10 mouse cellular contexts compared by ENCODE assay signal in the genomic region with DNA sequence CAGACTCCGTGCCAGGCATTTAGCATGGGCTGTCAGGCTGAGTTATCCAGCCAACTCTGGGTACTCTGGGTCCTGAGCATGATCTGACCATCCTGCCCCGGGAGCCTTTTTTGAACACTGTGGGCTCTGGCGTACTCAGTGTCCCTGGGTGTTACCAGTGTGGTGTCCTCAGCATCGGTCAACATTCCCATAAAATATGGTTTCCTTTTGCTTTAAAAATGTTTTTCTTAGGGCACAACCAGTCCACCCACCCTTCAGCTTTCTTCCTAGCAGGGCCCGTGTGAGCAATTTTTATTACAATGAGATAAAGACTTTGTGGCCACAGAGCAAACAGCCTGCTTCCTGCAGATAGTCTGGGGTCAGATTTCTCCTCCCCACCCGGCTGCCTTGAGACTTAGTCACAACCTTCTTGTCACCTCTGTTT. TPM values are rescaled to one million over a fixed set of nuclear protein-coding genes. Genes with fewer than 3 reads are reported as not detected.
DNase-seq lines count a peak whose midpoint lies in the region; ATAC-seq and TF ChIP-seq lines count a peak whose summit lies in the region.
"Had no signal": no experiment of that assay in that cellular context is flagged by ENCODE, and none has a peak within 500 bp of the region (broad histone marks: within the 10 kb centered on the region; RNA-seq: fewer than 3 reads in every experiment).

No protein-coding gene starts in this region.

- H3K4me2 ChIP-seq in kidney, embryonic 14.5 days (replicated peaks; ENCODE audit: low read depth, low read length) = no peak overlapping the region
- no peak overlapping the region for H3K4me2 ChIP-seq in hindbrain, embryonic 14.5 days (replicated peaks)
- H3K4me2 ChIP-seq in forebrain, embryonic 11.5 days (ENCODE audit: low read depth, low read length, severe bottlenecking) = no peak overlapping the region
- H3K4me2 ChIP-seq: limb, embryonic 13.5 days; neural tube, embryonic 13.5 days had no signal

- no peaks in the 10 kb centered on the region for H3K36me3 ChIP-seq in megakaryocyte, embryonic 14.5 days (replicated peaks; ENCODE audit: low read length)
- H3K36me3 ChIP-seq in kidney, embryonic 14.5 days (ENCODE audit: control insufficient read depth, insufficient read depth, low read length) = no peaks in the 10 kb centered on the region
- no peaks in the 10 kb centered on the region for H3K36me3 ChIP-seq in hindbrain, embryonic 14.5 days (replicated peaks; ENCODE audit: control insufficient read depth, insufficient read depth)
- H3K36me3 ChIP-seq in forebrain, embryonic 11.5 days (ENCODE audit: control insufficient read depth, insufficient read depth, low read length) = no peaks in the 10 kb centered on the region
- H3K36me3 ChIP-seq: limb, embryonic 13.5 days; neural tube, embryonic 13.5 days had no signal

- peaks cover 14% of the 10 kb centered on the region for H3K27me3 ChIP-seq in megakaryocyte, embryonic 14.5 days (replicated peaks)
- H3K27me3 ChIP-seq in kidney, embryonic 14.5 days (ENCODE audit: control insufficient read depth, insufficient read depth, low read length) = no peaks in the 10 kb centered on the region
- H3K27me3 ChIP-seq in hindbrain, embryonic 14.5 days (ENCODE audit: control insufficient read depth, insufficient read depth, low read length) = no peaks in the 10 kb centered on the region; the same call in 1 of the 2 replicates
- H3K27me3 ChIP-seq in forebrain, embryonic 11.5 days (ENCODE audit: control insufficient read depth, insufficient read depth, low read length) = no peaks in the 10 kb centered on the region
- H3K27me3 ChIP-seq: limb, embryonic 13.5 days had no signal

- no peak for TF ChIP-seq POLR2A in embryonic fibroblast, embryonic 13.5 days (IDR thresholded peaks at IDR 0.05; ENCODE audit: low read depth, low read length)

- H3K4me3 ChIP-seq in megakaryocyte, embryonic 14.5 days (replicated peaks) = peak overlapping the region; percentile 82
- no peak overlapping the region for H3K4me3 ChIP-seq in embryonic fibroblast, embryonic 13.5 days (ENCODE audit: insufficient read depth, low read length)
- H3K4me3 ChIP-seq in kidney, embryonic 14.5 days (ENCODE audit: low read length) = no peak overlapping the region
- H3K4me3 ChIP-seq in hindbrain, embryonic 14.5 days (replicated peaks; ENCODE audit: low read length) = no peak overlapping the region
- H3K4me3 ChIP-seq in forebrain, embryonic 11.5 days (ENCODE audit: low read depth, low read length) = no peak overlapping the region
- H3K4me3 ChIP-seq: limb, embryonic 13.5 days; neural tube, embryonic 13.5 days had no signal

- H3K4me1 ChIP-seq in megakaryocyte, embryonic 14.5 days = peaks cover 78% of the 10 kb centered on the region
- peaks cover 16% of the 10 kb centered on the region for H3K4me1 ChIP-seq in embryonic fibroblast, embryonic 13.5 days (ENCODE audit: control insufficient read depth, insufficient read depth, low read length)
- peaks cover 14% of the 10 kb centered on the region for H3K4me1 ChIP-seq in kidney, embryonic 14.5 days (ENCODE audit: control insufficient read depth, insufficient read depth, low read length)
- no peaks in the 10 kb centered on the region for H3K4me1 ChIP-seq in hindbrain, embryonic 14.5 days (replicated peaks; ENCODE audit: control insufficient read depth, insufficient read depth, low read length)
- no peaks in the 10 kb centered on the region for H3K4me1 ChIP-seq in forebrain, embryonic 11.5 days (replicated peaks; ENCODE audit: control insufficient read depth, insufficient read depth, low read length)

- peak overlapping the region; percentile 92 for H3K27ac ChIP-seq in embryonic fibroblast, embryonic 13.5 days (ENCODE audit: insufficient read depth, low read length)
- 0 out of 2 replicates have a peak overlapping the region, but pooled peaks have one; percentile 9 for H3K27ac ChIP-seq in kidney, embryonic 14.5 days (ENCODE audit: low read depth, low read length)
- H3K27ac ChIP-seq in hindbrain, embryonic 14.5 days = no peak overlapping the region
- no peak overlapping the region for H3K27ac ChIP-seq in forebrain, embryonic 11.5 days (ENCODE audit: low read depth, low read length)
- H3K27ac ChIP-seq: limb, embryonic 13.5 days; neural tube, embryonic 13.5 days had no signal

- no peak for ATAC-seq in megakaryocyte, adult 5-6 weeks (ENCODE audit: poor library complexity, severe bottlenecking)
- ATAC-seq in kidney, embryonic 14.5 days (ENCODE audit: low FRiP score, low TSS enrichment) = no peak
- ATAC-seq in megakaryocyte-erythroid progenitor cell, adult 5-6 weeks (replicated peaks; ENCODE audit: low FRiP score, low TSS enrichment, poor library complexity, severe bottlenecking) = peak; percentile 66
- ATAC-seq in hindbrain, embryonic 14.5 days (ENCODE audit: low FRiP score) = no peak
- ATAC-seq in forebrain, embryonic 11.5 days (replicated peaks; ENCODE audit: low FRiP score) = no peak

- no peaks in the 10 kb centered on the region for H3K9me3 ChIP-seq in megakaryocyte, embryonic 14.5 days
- no peaks in the 10 kb centered on the region for H3K9me3 ChIP-seq in kidney, embryonic 14.5 days (ENCODE audit: control insufficient read depth, low read length)
- H3K9me3 ChIP-seq in hindbrain, embryonic 14.5 days (ENCODE audit: control insufficient read depth, low read length) = no peaks in the 10 kb centered on the region
- no peaks in the 10 kb centered on the region for H3K9me3 ChIP-seq in forebrain, embryonic 11.5 days (ENCODE audit: control insufficient read depth, low read length)
- H3K9me3 ChIP-seq: limb, embryonic 13.5 days; neural tube, embryonic 13.5 days had no signal

- no peak overlapping the region for H3K9ac ChIP-seq in kidney, embryonic 14.5 days (ENCODE audit: low read depth, low read length)
- H3K9ac ChIP-seq in hindbrain, embryonic 14.5 days = no peak overlapping the region
- no peak overlapping the region for H3K9ac ChIP-seq in forebrain, embryonic 11.5 days (ENCODE audit: low read length)
- H3K9ac ChIP-seq: limb, embryonic 13.5 days; neural tube, embryonic 13.5 days had no signal

- WGBS in kidney, embryonic 14.5 days = 29% methylated on average over 6 of the region's 6 CpGs
- WGBS in hindbrain, embryonic 14.5 days = 77% methylated on average over 6 of the region's 6 CpGs
- WGBS in forebrain, embryonic 11.5 days = 80% methylated on average over 6 of the region's 6 CpGs

- no peak for TF ChIP-seq CTCF in embryonic fibroblast, embryonic 13.5 days (IDR thresholded peaks at IDR 0.05; ENCODE audit: borderline replicate concordance, insufficient read depth, low read length)

- DNase-seq in hindbrain, embryonic 14.5 days (ENCODE audit: low spot score) = no peak
- no peak for DNase-seq in forebrain, embryonic 11.5 days (ENCODE audit: low spot score)
- DNase-seq in spleen, postnatal 36 days (ENCODE audit: low spot score in 2 of 2) = no peak

RNA-seq across cellular contexts. Expression of a gene that starts 27.6 kb away (rescaled TPM):
- 2.1 TPM in 1 of 2 replicates, not detected in the other for polyA plus RNA-seq in megakaryocyte, embryonic 14.5 days (2012; ENCODE audit: insufficient read depth, low replicate concordance)
- not detected in 2 replicates for total RNA-seq in megakaryocyte, adult 5-6 weeks (2015)
- not detected in 2 replicates for total RNA-seq in megakaryocyte, adult 5-6 weeks (2017)
- not detected in 2 replicates for polyA plus RNA-seq in embryonic fibroblast, embryonic 13.5 days (2011; ENCODE audit: insufficient read length, low read depth, missing spikeins)
- 25.8 and 28.2 TPM in 2 replicates for polyA plus RNA-seq in kidney, embryonic 14.5 days (2014; fragmentation: Nextera tagmentation; extraction: Ambion mirVana)
- total RNA-seq in megakaryocyte-erythroid progenitor cell, adult 5-6 weeks (2014; fragmentation: Nextera tagmentation) = not detected in 2 replicates
- total RNA-seq in megakaryocyte-erythroid progenitor cell, adult 5-6 weeks (2017) = not detected in 2 replicates
- 0.23 and 0.37 TPM in 2 replicates for polyA plus RNA-seq in hindbrain, embryonic 14.5 days (2014; fragmentation: Nextera tagmentation; extraction: Ambion mirVana)
- 0.21 and 0.71 TPM in 2 replicates for polyA plus RNA-seq in forebrain, embryonic 11.5 days (2014; fragmentation: Nextera tagmentation; extraction: Ambion mirVana)

RNA-seq across cellular contexts. Expression of a gene that starts 36.6 kb away (rescaled TPM):
- 36.9 and 65.9 TPM in 2 replicates for polyA plus RNA-seq in megakaryocyte, embryonic 14.5 days (2012; ENCODE audit: insufficient read depth, low replicate concordance)
- total RNA-seq in megakaryocyte, adult 5-6 weeks (2015) = 8.2 and 12.1 TPM in 2 replicates
- 53.3 and 58.0 TPM in 2 replicates for total RNA-seq in megakaryocyte, adult 5-6 weeks (2017)
- 20.4 and 21.3 TPM in 2 replicates for polyA plus RNA-seq in embryonic fibroblast, embryonic 13.5 days (2011; ENCODE audit: insufficient read length, low read depth, missing spikeins)
- 71.8 and 76.5 TPM in 2 replicates for polyA plus RNA-seq in kidney, embryonic 14.5 days (2014; fragmentation: Nextera tagmentation; extraction: Ambion mirVana)
- 14.7 and 18.0 TPM in 2 replicates for total RNA-seq in megakaryocyte-erythroid progenitor cell, adult 5-6 weeks (2014; fragmentation: Nextera tagmentation)
- total RNA-seq in megakaryocyte-erythroid progenitor cell, adult 5-6 weeks (2017) = 31.7 and 42.1 TPM in 2 replicates
- 65.4 and 66.3 TPM in 2 replicates for polyA plus RNA-seq in hindbrain, embryonic 14.5 days (2014; fragmentation: Nextera tagmentation; extraction: Ambion mirVana)
- polyA plus RNA-seq in forebrain, embryonic 11.5 days (2014; fragmentation: Nextera tagmentation; extraction: Ambion mirVana) = 62.1 and 65.7 TPM in 2 replicates

RNA-seq across cellular contexts. Expression of a gene that starts 49.3 kb away (rescaled TPM):
- 0.63 TPM in 1 of 2 replicates, not detected in the other for polyA plus RNA-seq in megakaryocyte, embryonic 14.5 days (2012; ENCODE audit: insufficient read depth, low replicate concordance)
- 44.3 and 45.8 TPM in 2 replicates for total RNA-seq in megakaryocyte, adult 5-6 weeks (2015)
- 31.7 and 37.8 TPM in 2 replicates for total RNA-seq in megakaryocyte, adult 5-6 weeks (2017)
- polyA plus RNA-seq in embryonic fibroblast, embryonic 13.5 days (2011; ENCODE audit: insufficient read length, low read depth, missing spikeins) = 2.2 and 2.4 TPM in 2 replicates
- 2.4 and 3.6 TPM in 2 replicates for polyA plus RNA-seq in kidney, embryonic 14.5 days (2014; fragmentation: Nextera tagmentation; extraction: Ambion mirVana)
- not detected in 2 replicates for total RNA-seq in megakaryocyte-erythroid progenitor cell, adult 5-6 weeks (2014; fragmentation: Nextera tagmentation)
- 0.57 TPM in 1 of 2 replicates, not detected in the other for total RNA-seq in megakaryocyte-erythroid progenitor cell, adult 5-6 weeks (2017)
- polyA plus RNA-seq in hindbrain, embryonic 14.5 days (2014; fragmentation: Nextera tagmentation; extraction: Ambion mirVana) = 0.11 TPM in 1 of 2 replicates, not detected in the other
- not detected in 2 replicates for polyA plus RNA-seq in forebrain, embryonic 11.5 days (2014; fragmentation: Nextera tagmentation; extraction: Ambion mirVana)

Comparison
In these comparisons a context has a peak if more than half of its experiments do, and no peak if none do; other contexts are left out.
1. H3K27ac ChIP-seq: peak in embryonic fibroblast, embryonic 13.5 days (single experiment) and kidney, embryonic 14.5 days (single experiment); none in hindbrain, embryonic 14.5 days (single experiment) and forebrain, embryonic 11.5 days (single experiment).